Mouse (Mus musculus) right cerebral cortex, postnatal 14 days (tissue): ENCODE results near the gene Gm17555.
A peak's percentile ranks its signal among the peaks of the same experiment; 100 is the strongest.
"Not testable (repeated sequence)": the region's sequence is repeated elsewhere in the genome, so short reads cannot be mapped to it uniquely, and the experiment has no call there.

Source experiments
- DNase-seq: peaks from one replicate; pipeline ENCODE4 v3.0.0; 2022

Gene Gm17555

GRCm38 (mm10) chr2:126214800-126215199, at the start of gene Gm17555:
Gene Gm17555 (plus strand): TSS chr2:126215100.
- DNase-seq: not testable (repeated sequence)

- DNase-seq: no peak
Measured at GRCm38 (mm10) chr2:126165277-126166018, 49.5 kb upstream of the Gm17555 start.

- DNase-seq: no peak
Measured at GRCm38 (mm10) chr2:126166335-126166734, 48.6 kb upstream of the Gm17555 start.

- no peak for DNase-seq
Measured at GRCm38 (mm10) chr2:126166848-126167617, 47.9 kb upstream of the Gm17555 start.

- DNase-seq: no peak
Measured at GRCm38 (mm10) chr2:126171427-126171826, 43.5 kb upstream of the Gm17555 start.

GRCm38 (mm10) chr2:126191306-126191705, 23.6 kb upstream of the Gm17555 start:
- no peak for DNase-seq

GRCm38 (mm10) chr2:126192129-126192528, 22.8 kb upstream of the Gm17555 start:
- DNase-seq: no peak

- DNase-seq: no peak
Measured at GRCm38 (mm10) chr2:126195631-126196356, 19.1 kb upstream of the Gm17555 start.

GRCm38 (mm10) chr2:126198971-126199370, 15.9 kb upstream of the Gm17555 start:
- DNase-seq: no peak

- DNase-seq: no peak
Measured at GRCm38 (mm10) chr2:126211011-126211680, 3.8 kb upstream of the Gm17555 start.

GRCm38 (mm10) chr2:126227581-126227980, 12.7 kb downstream of the Gm17555 start:
- DNase-seq: no peak

- DNase-seq: no peak
Measured at GRCm38 (mm10) chr2:126231731-126232130, 16.8 kb downstream of the Gm17555 start.

- DNase-seq: no peak
Measured at GRCm38 (mm10) chr2:126236905-126237304, 22.0 kb downstream of the Gm17555 start.

- DNase-seq: peak; percentile 13
Measured at GRCm38 (mm10) chr2:126245446-126245845, 30.5 kb downstream of the Gm17555 start.

GRCm38 (mm10) chr2:126248536-126248935, 33.6 kb downstream of the Gm17555 start:
- DNase-seq: no peak

GRCm38 (mm10) chr2:126252211-126252610, 37.3 kb downstream of the Gm17555 start:
- no peak for DNase-seq
